In genomic region chr3:144551416-144551815, GRCm38 (mm10) we compare ENCODE assay signal across 19 mouse cellular contexts. TPM values are rescaled to one million over a fixed set of nuclear protein-coding genes. Genes with fewer than 3 reads are reported as not detected.
DNase-seq lines count a peak whose midpoint lies in the region; ATAC-seq and TF ChIP-seq lines count a peak whose summit lies in the region.
"Had no signal": no experiment of that assay in that cellular context is flagged by ENCODE, and none has a peak within 500 bp of the region (broad histone marks: within the 10 kb centered on the region; RNA-seq: fewer than 3 reads in every experiment).

No protein-coding gene starts in this region.

- no peak overlapping the region for H3K9ac ChIP-seq in forebrain, embryonic 15.5 days (replicated peaks)
- no peak overlapping the region for H3K9ac ChIP-seq in forebrain, embryonic 16.5 days (replicated peaks; ENCODE audit: low read depth, low read length)
- no peak overlapping the region for H3K9ac ChIP-seq in embryonic facial prominence, embryonic 13.5 days
- no peak overlapping the region for H3K9ac ChIP-seq in liver, postnatal 0 days (replicated peaks)
- H3K9ac ChIP-seq: hindbrain, embryonic 13.5 days; liver, embryonic 15.5 days had no signal

- 38% methylated on average over 4 of the region's 4 CpGs for WGBS in forebrain, embryonic 15.5 days
- WGBS in forebrain, embryonic 16.5 days = 43% methylated on average over 4 of the region's 4 CpGs
- WGBS in embryonic facial prominence, embryonic 13.5 days = 52% methylated on average over 4 of the region's 4 CpGs
- 21% methylated on average over 4 of the region's 4 CpGs for WGBS in thymus, adult 2 months
- 43% methylated on average over 4 of the region's 4 CpGs for WGBS in liver, postnatal 0 days (ENCODE audit: insufficient replicate concordance)

- DNase-seq in 416B (ENCODE audit: low read depth) = peak; percentile 80
- DNase-seq in thymus, adult 2 months = peak; percentile 55
- no peak for DNase-seq in layer of hippocampus, postnatal 14 days (ENCODE audit: low spot score in 2 of 2)
- no peak for DNase-seq in liver, postnatal 0 days
- DNase-seq: adrenal gland, postnatal 25 days; cerebellum, adult 9-10 months; kidney, adult 11 months; kidney, postnatal 36 days; right cerebral cortex, postnatal 4 days had no signal

- no peak overlapping the region for H3K4me3 ChIP-seq in forebrain, embryonic 15.5 days
- H3K4me3 ChIP-seq in forebrain, embryonic 16.5 days (replicated peaks; ENCODE audit: low read length) = no peak overlapping the region
- H3K4me3 ChIP-seq in embryonic facial prominence, embryonic 13.5 days = no peak overlapping the region
- no peak overlapping the region for H3K4me3 ChIP-seq in thymus, adult 2 months (ENCODE audit: control insufficient read depth, insufficient read depth, low read length)
- H3K4me3 ChIP-seq in liver, postnatal 0 days (ENCODE audit: low read depth, low read length) = no peak overlapping the region
- H3K4me3 ChIP-seq: erythroblast, embryonic 14.5 days; hindbrain, embryonic 13.5 days; liver, embryonic 15.5 days had no signal

- no peak for TF ChIP-seq CTCF in thymus, adult 2 months (IDR thresholded peaks at IDR 0.05; ENCODE audit: borderline replicate concordance, control insufficient read depth, extremely low read depth, insufficient read depth, low read length, poor library complexity)
- TF ChIP-seq CTCF in liver, postnatal 0 days (IDR thresholded peaks at IDR 0.05; ENCODE audit: low read depth) = no peak

- no peaks in the 10 kb centered on the region for H3K9me3 ChIP-seq in forebrain, embryonic 15.5 days
- no peaks in the 10 kb centered on the region for H3K9me3 ChIP-seq in forebrain, embryonic 16.5 days (ENCODE audit: control insufficient read depth, low read length)
- H3K9me3 ChIP-seq in embryonic facial prominence, embryonic 13.5 days = no peaks in the 10 kb centered on the region
- no peaks in the 10 kb centered on the region for H3K9me3 ChIP-seq in liver, postnatal 0 days (ENCODE audit: low read length)
- H3K9me3 ChIP-seq: hindbrain, embryonic 13.5 days; liver, embryonic 15.5 days had no signal

- H3K4me2 ChIP-seq in forebrain, embryonic 15.5 days (replicated peaks) = no peak overlapping the region
- no peak overlapping the region for H3K4me2 ChIP-seq in forebrain, embryonic 16.5 days (ENCODE audit: low read length)
- H3K4me2 ChIP-seq in embryonic facial prominence, embryonic 13.5 days = no peak overlapping the region
- H3K4me2 ChIP-seq in liver, postnatal 0 days (ENCODE audit: low read depth, low read length) = no peak overlapping the region
- H3K4me2 ChIP-seq: hindbrain, embryonic 13.5 days; liver, embryonic 15.5 days had no signal

- no peak for TF ChIP-seq POLR2A in thymus, adult 2 months (IDR thresholded peaks at IDR 0.05; ENCODE audit: control insufficient read depth, extremely low read depth, insufficient read depth, low read length, poor library complexity)

- H3K27me3 ChIP-seq in forebrain, embryonic 15.5 days = no peaks in the 10 kb centered on the region
- no peaks in the 10 kb centered on the region for H3K27me3 ChIP-seq in forebrain, embryonic 16.5 days (replicated peaks; ENCODE audit: control insufficient read depth, insufficient read depth, low read length)
- H3K27me3 ChIP-seq in embryonic facial prominence, embryonic 13.5 days = no peaks in the 10 kb centered on the region
- no peaks in the 10 kb centered on the region for H3K27me3 ChIP-seq in thymus, adult 2 months (ENCODE audit: control insufficient read depth, insufficient read depth, low read length)
- H3K27me3 ChIP-seq in liver, postnatal 0 days (ENCODE audit: insufficient read depth, low read length) = no peaks in the 10 kb centered on the region
- H3K27me3 ChIP-seq: CH12.LX; hindbrain, embryonic 13.5 days; liver, embryonic 15.5 days had no signal

- H3K4me1 ChIP-seq in forebrain, embryonic 15.5 days = peaks cover 61% of the 10 kb centered on the region
- H3K4me1 ChIP-seq in forebrain, embryonic 16.5 days (replicated peaks; ENCODE audit: control insufficient read depth, insufficient read depth, low read length) = peaks cover 34% of the 10 kb centered on the region
- peaks cover 39% of the 10 kb centered on the region for H3K4me1 ChIP-seq in embryonic facial prominence, embryonic 13.5 days
- H3K4me1 ChIP-seq in thymus, adult 2 months (replicated peaks; ENCODE audit: control insufficient read depth, insufficient read depth, low read length) = peaks cover 30% of the 10 kb centered on the region
- 0 out of 2 replicates have a peak, but pooled peaks cover 2% of the 10 kb centered on the region for H3K4me1 ChIP-seq in liver, postnatal 0 days (ENCODE audit: insufficient read depth)

- 0 out of 2 replicates have a peak overlapping the region, but pooled peaks have one; percentile 25 for H3K27ac ChIP-seq in forebrain, embryonic 15.5 days (replicated peaks)
- H3K27ac ChIP-seq in forebrain, embryonic 16.5 days (ENCODE audit: low read length) = no peak overlapping the region
- H3K27ac ChIP-seq in embryonic facial prominence, embryonic 13.5 days = peak overlapping the region; percentile 28; the same call in 1 of the 2 replicates
- H3K27ac ChIP-seq in thymus, adult 2 months (ENCODE audit: control insufficient read depth, insufficient read depth, low read length) = peak overlapping the region; percentile 91
- no peak overlapping the region for H3K27ac ChIP-seq in liver, postnatal 0 days (ENCODE audit: low read depth)
- H3K27ac ChIP-seq: hindbrain, embryonic 13.5 days; liver, embryonic 15.5 days; macrophage had no signal

- no peaks in the 10 kb centered on the region for H3K36me3 ChIP-seq in forebrain, embryonic 15.5 days
- H3K36me3 ChIP-seq in forebrain, embryonic 16.5 days (ENCODE audit: control insufficient read depth, insufficient read depth) = no peaks in the 10 kb centered on the region
- H3K36me3 ChIP-seq in embryonic facial prominence, embryonic 13.5 days = no peaks in the 10 kb centered on the region
- no peaks in the 10 kb centered on the region for H3K36me3 ChIP-seq in thymus, adult 2 months (ENCODE audit: control insufficient read depth, insufficient read depth, low read length)
- H3K36me3 ChIP-seq in liver, postnatal 0 days (replicated peaks; ENCODE audit: insufficient read depth, low read length) = no peaks in the 10 kb centered on the region
- H3K36me3 ChIP-seq: hindbrain, embryonic 13.5 days; liver, embryonic 15.5 days had no signal

- ATAC-seq in forebrain, embryonic 15.5 days (replicated peaks) = no peak
- ATAC-seq in forebrain, embryonic 16.5 days = no peak
- ATAC-seq in embryonic facial prominence, embryonic 13.5 days (ENCODE audit: insufficient number of reproducible peaks, insufficient read depth, low FRiP score, low TSS enrichment, low read depth) = no peak
- ATAC-seq in liver, postnatal 0 days = no peak
- ATAC-seq: activated CD4-positive, CD25-positive, alpha-beta regulatory T cell, adult 4 months; midbrain, embryonic 16.5 days had no signal

- no peak for TF ChIP-seq EP300 in liver, postnatal 0 days (IDR thresholded peaks at IDR 0.05; ENCODE audit: low read depth)

RNA-seq across cellular contexts. Expression of gene Hs2st1, which starts 18.6 kb away (rescaled TPM):
- polyA plus RNA-seq in forebrain, embryonic 15.5 days (2015; fragmentation: Nextera tagmentation; extraction: Ambion mirVana) = 19.7 and 21.5 TPM in 2 replicates
- 16.3 and 17.7 TPM in 2 replicates for polyA plus RNA-seq in forebrain, embryonic 16.5 days (2015; fragmentation: Nextera tagmentation; extraction: Ambion mirVana)
- polyA plus RNA-seq in embryonic facial prominence, embryonic 13.5 days (2015; fragmentation: Nextera tagmentation; extraction: Ambion mirVana) = 19.0 and 21.3 TPM in 2 replicates
- polyA plus RNA-seq in thymus, adult 2 months (2012; rRNA removed) = 7.8 and 8.2 TPM in 2 replicates
- 10 to 100 TPM; 45.1 to 45.9 TPM for total RNA-seq in layer of hippocampus, postnatal 14 days (2021)
- polyA plus RNA-seq in liver, postnatal 0 days (2015; fragmentation: Nextera tagmentation; extraction: Ambion mirVana) = 1.5 and 1.9 TPM in 2 replicates

RNA-seq across cellular contexts. Expression of gene Selenof, which starts 18.7 kb away (rescaled TPM):
- 528 and 529 TPM in 2 replicates for polyA plus RNA-seq in forebrain, embryonic 15.5 days (2015; fragmentation: Nextera tagmentation; extraction: Ambion mirVana)
- 538 and 568 TPM in 2 replicates for polyA plus RNA-seq in forebrain, embryonic 16.5 days (2015; fragmentation: Nextera tagmentation; extraction: Ambion mirVana)
- 609 and 619 TPM in 2 replicates for polyA plus RNA-seq in embryonic facial prominence, embryonic 13.5 days (2015; fragmentation: Nextera tagmentation; extraction: Ambion mirVana)
- 113 and 129 TPM in 2 replicates for polyA plus RNA-seq in thymus, adult 2 months (2012; rRNA removed)
- 100 to 1,000 TPM; 296 to 301 TPM for total RNA-seq in layer of hippocampus, postnatal 14 days (2021)
- polyA plus RNA-seq in liver, postnatal 0 days (2015; fragmentation: Nextera tagmentation; extraction: Ambion mirVana) = 271 and 284 TPM in 2 replicates

Comparison
In these comparisons a context has a peak if more than half of its experiments do, and no peak if none do; other contexts are left out.
1. H3K27ac ChIP-seq: peak in forebrain, embryonic 15.5 days (single experiment), embryonic facial prominence, embryonic 13.5 days (single experiment) and thymus, adult 2 months (single experiment); none in forebrain, embryonic 16.5 days (single experiment) and liver, postnatal 0 days (single experiment).
2. DNase-seq: peak in 416B (single experiment) and thymus, adult 2 months (single experiment); none in layer of hippocampus, postnatal 14 days (0 of 2) and liver, postnatal 0 days (single experiment).